Mouse (Mus musculus): Measurements from ENCODE around the gene Cldn4. TPM values are rescaled to one million over a fixed set of nuclear protein-coding genes. Genes with fewer than 3 reads are reported as not detected.

Cldn4 gene
- total and polyA plus RNA-seq, 2 experiments from 2014 or later: not detected

- TF ChIP-seq CTCF (IDR thresholded peaks at IDR 0.05; ENCODE audit: low read depth): no peak
- WGBS: 87% methylated on average over 2 of the region's 2 CpGs
- DNase-seq (ENCODE audit: low spot score): no peak
- no peak for ATAC-seq
- Histone ChIP-seq H3K9ac (replicated peaks; ENCODE audit: low read length) (no peak overlapping the region), H3K27ac (no peak overlapping the region), H3K4me1 (ENCODE audit: insufficient read depth, low read length) (no peaks in the 10 kb centered on the region), H3K4me2 (ENCODE audit: low read depth, low read length) (no peak overlapping the region), H3K4me3 (ENCODE audit: low read length) (no peak overlapping the region), H3K9me3 (ENCODE audit: low read length) (no peaks in the 10 kb centered on the region), H3K36me3 (ENCODE audit: insufficient read depth, low read length) (no peaks in the 10 kb centered on the region), H3K27me3 (ENCODE audit: insufficient read depth, low read length) (no peaks in the 10 kb centered on the region)
These were observed 34.8 kb downstream of the Cldn4 start for GRCm38 (mm10) chr5:134911901-134912300.

GRCm38 (mm10) chr5:134907135-134907534 lies 39.6 kb downstream of the Cldn4 start:
- H3K27me3 ChIP-seq (ENCODE audit: insufficient read depth, low read length): no peaks in the 10 kb centered on the region
- no peak overlapping the region for H3K9ac ChIP-seq (replicated peaks; ENCODE audit: low read length)
- no peak overlapping the region for H3K27ac ChIP-seq
- DNase-seq (ENCODE audit: low spot score): peak; percentile 95
- H3K4me2 ChIP-seq (ENCODE audit: low read depth, low read length): no peak overlapping the region
- ATAC-seq: peak; percentile 89
- WGBS: under 1% methylated on average over 13 of the region's 13 CpGs
- H3K4me1 ChIP-seq (ENCODE audit: insufficient read depth, low read length): no peaks in the 10 kb centered on the region
- peak; percentile 99 for TF ChIP-seq CTCF (IDR thresholded peaks at IDR 0.05; ENCODE audit: low read depth)
- H3K9me3 ChIP-seq (ENCODE audit: low read length): no peaks in the 10 kb centered on the region
- H3K4me3 ChIP-seq (ENCODE audit: low read length): no peak overlapping the region
- no peaks in the 10 kb centered on the region for H3K36me3 ChIP-seq (ENCODE audit: insufficient read depth, low read length)

- Histone ChIP-seq H3K9ac (replicated peaks; ENCODE audit: low read length) (no peak within 1 kb of the TSS), H3K9me3 (ENCODE audit: low read length) (no peaks in the 10 kb centered on the region)
- 0 out of 2 replicates have a peak, but pooled peaks have one; percentile 11 for ATAC-seq
These were observed 40.1 kb downstream of the Cldn4 start, which contains the start of gene Tmem270 for GRCm38 (mm10) chr5:134906633-134907032. Tmem270 (minus strand) TSS chr5:134906733.

GRCm38 (mm10) chr5:134901644-134902027 lies 45.1 kb downstream of the Cldn4 start:
- Histone ChIP-seq H3K9ac (replicated peaks; ENCODE audit: low read length) (no peak overlapping the region), H3K4me2 (ENCODE audit: low read depth, low read length) (no peak overlapping the region), H3K36me3 (ENCODE audit: insufficient read depth, low read length) (no peaks in the 10 kb centered on the region), H3K9me3 (ENCODE audit: low read length) (no peaks in the 10 kb centered on the region), H3K4me3 (ENCODE audit: low read length) (no peak overlapping the region), H3K27me3 (ENCODE audit: insufficient read depth, low read length) (no peaks in the 10 kb centered on the region), H3K4me1 (ENCODE audit: insufficient read depth, low read length) (no peaks in the 10 kb centered on the region), H3K27ac (no peak overlapping the region)
- DNase-seq (ENCODE audit: low spot score) (no peak), ATAC-seq (no peak)
- 74% methylated on average over 8 of the region's 8 CpGs for WGBS
- TF ChIP-seq CTCF (IDR thresholded peaks at IDR 0.05; ENCODE audit: low read depth): no peak

More at GRCm38 (mm10) chr5:134906633-134907032, 40.1 kb downstream of the Cldn4 start, which contains the start of gene Tmem270:
- Histone ChIP-seq H3K27ac (no peak within 1 kb of the TSS), H3K4me2 (ENCODE audit: low read depth, low read length) (no peak within 1 kb of the TSS), H3K4me3 (ENCODE audit: low read length) (no peak within 1 kb of the TSS), H3K27me3 (ENCODE audit: insufficient read depth, low read length) (no peaks in the 10 kb centered on the region), H3K4me1 (ENCODE audit: insufficient read depth, low read length) (no peaks in the 10 kb centered on the region), H3K36me3 (ENCODE audit: insufficient read depth, low read length) (no peaks in the 10 kb centered on the region)
- no peak for TF ChIP-seq CTCF (IDR thresholded peaks at IDR 0.05; ENCODE audit: low read depth)
- WGBS: 73% methylated on average over 6 of the region's 6 CpGs
- no peak for DNase-seq (ENCODE audit: low spot score)

GRCm38 (mm10) chr5:134901012-134901643 lies 45.6 kb downstream of the Cldn4 start:
- 37% methylated on average over 12 of the region's 12 CpGs for WGBS
- Histone ChIP-seq H3K4me2 (ENCODE audit: low read depth, low read length) (no peak overlapping the region), H3K4me1 (ENCODE audit: insufficient read depth, low read length) (no peaks in the 10 kb centered on the region), H3K9ac (replicated peaks; ENCODE audit: low read length) (no peak overlapping the region), H3K4me3 (ENCODE audit: low read length) (no peak overlapping the region), H3K27me3 (ENCODE audit: insufficient read depth, low read length) (no peaks in the 10 kb centered on the region), H3K9me3 (ENCODE audit: low read length) (no peaks in the 10 kb centered on the region), H3K36me3 (ENCODE audit: insufficient read depth, low read length) (no peaks in the 10 kb centered on the region), H3K27ac (no peak overlapping the region)
- DNase-seq (ENCODE audit: low spot score) (peak; percentile 86), ATAC-seq (peak; percentile 70)
- TF ChIP-seq CTCF (IDR thresholded peaks at IDR 0.05; ENCODE audit: low read depth): peak; percentile 75

- WGBS: 77% methylated on average over 17 of the region's 17 CpGs
- no peak for DNase-seq (ENCODE audit: low spot score)
- TF ChIP-seq CTCF (IDR thresholded peaks at IDR 0.05; ENCODE audit: low read depth): no peak
These were observed 49.1 kb downstream of the Cldn4 start for GRCm38 (mm10) chr5:134897596-134897995.

DNA sequence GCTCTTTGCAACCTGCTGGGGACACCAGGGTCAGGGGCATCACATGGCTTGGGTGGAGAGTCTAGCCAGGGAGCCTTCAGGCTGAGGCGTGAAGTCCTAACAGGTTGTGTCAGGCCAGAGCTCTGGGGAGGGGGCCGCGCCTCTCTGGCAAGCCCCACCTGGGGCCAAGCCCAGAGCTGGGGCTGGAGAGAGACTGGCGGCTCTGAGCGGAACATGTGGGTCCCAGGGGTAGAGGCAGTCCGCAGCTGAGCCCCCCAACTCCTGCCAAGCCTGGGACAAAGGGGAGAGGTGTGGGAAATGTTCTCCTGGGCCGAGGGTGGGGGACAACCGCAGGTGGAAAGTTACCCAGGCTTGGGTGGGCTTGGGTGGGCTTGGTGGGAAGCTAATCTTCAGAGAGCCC lies 49.8 kb downstream of the Cldn4 start:
- Histone ChIP-seq H3K27ac (no peak overlapping the region), H3K27me3 (ENCODE audit: insufficient read depth, low read length) (no peaks in the 10 kb centered on the region), H3K4me1 (ENCODE audit: insufficient read depth, low read length) (no peaks in the 10 kb centered on the region), H3K9ac (replicated peaks; ENCODE audit: low read length) (no peak overlapping the region), H3K4me3 (ENCODE audit: low read length) (no peak overlapping the region), H3K9me3 (ENCODE audit: low read length) (no peaks in the 10 kb centered on the region), H3K36me3 (ENCODE audit: insufficient read depth, low read length) (no peaks in the 10 kb centered on the region), H3K4me2 (ENCODE audit: low read depth, low read length) (no peak overlapping the region)
- ATAC-seq (no peak), DNase-seq (ENCODE audit: low spot score) (no peak)
- 76% methylated on average over 7 of the region's 8 CpGs for WGBS
- no peak for TF ChIP-seq CTCF (IDR thresholded peaks at IDR 0.05; ENCODE audit: low read depth)

More at GRCm38 (mm10) chr5:134897596-134897995, 49.1 kb downstream of the Cldn4 start:
- Histone ChIP-seq H3K9ac (replicated peaks; ENCODE audit: low read length) (no peak overlapping the region), H3K27me3 (ENCODE audit: insufficient read depth, low read length) (no peaks in the 10 kb centered on the region), H3K36me3 (ENCODE audit: insufficient read depth, low read length) (no peaks in the 10 kb centered on the region), H3K4me3 (ENCODE audit: low read length) (no peak overlapping the region), H3K27ac (no peak overlapping the region), H3K9me3 (ENCODE audit: low read length) (no peaks in the 10 kb centered on the region), H3K4me1 (ENCODE audit: insufficient read depth, low read length) (no peaks in the 10 kb centered on the region), H3K4me2 (ENCODE audit: low read depth, low read length) (no peak overlapping the region)
- no peak for ATAC-seq
